Mouse (Mus musculus) limb, embryonic 12.5 days (tissue): Measurements from ENCODE around the gene Fry. TPM values are rescaled to one million over a fixed set of nuclear protein-coding genes. Genes with fewer than 3 reads are reported as not detected.

Experiments used
- ATAC-seq: fragments of 200-750 bp; cut with Nextera tagmentation; 2 replicates; pipeline ENCODE4 v1.8.0; 2017; ENCODE audit warnings: low read depth, moderate TSS enrichment; ENCODE audit not compliant: insufficient number of reproducible peaks, insufficient read depth, low FRiP score, low TSS enrichment
- H3K27ac ChIP-seq: fragments of 300-500 bp; sonication (generic); 2 replicates; pipeline ENCODE4 v1.5.1; 2016; ENCODE audit warnings: mild to moderate bottlenecking, moderate library complexity
- H3K27me3 ChIP-seq: fragments of 300-500 bp; sonication (generic); 2 replicates; pipeline ENCODE4 v1.6.1; 2016; ENCODE audit warnings: mild to moderate bottlenecking, moderate library complexity
- H3K36me3 ChIP-seq: fragments of 300-500 bp; sonication (generic); 2 replicates; pipeline ENCODE4 v1.6.1; 2016; ENCODE audit warnings: mild to moderate bottlenecking, moderate library complexity
- H3K4me1 ChIP-seq: fragments of 300-500 bp; sonication (generic); replicated peaks from 2 replicates; pipeline ENCODE4 v1.6.1; 2016
- H3K4me2 ChIP-seq: fragments of 300-500 bp; sonication (generic); 2 replicates; pipeline ENCODE4 v1.6.1; 2016; ENCODE audit warnings: mild to moderate bottlenecking, moderate library complexity
- H3K4me3 ChIP-seq: fragments of 300-500 bp; sonication (generic); replicated peaks from 2 replicates; pipeline ENCODE4 v1.5.1; 2016; ENCODE audit warnings: mild to moderate bottlenecking
- H3K9ac ChIP-seq: fragments of 300-500 bp; sonication (generic); replicated peaks from 2 replicates; pipeline ENCODE4 v1.6.1; 2016; ENCODE audit warnings: mild to moderate bottlenecking, moderate library complexity
- H3K9me3 ChIP-seq: fragments of 300-500 bp; sonication (generic); 2 replicates; pipeline ENCODE4 v1.6.1; 2016; ENCODE audit warnings: mild to moderate bottlenecking, moderate library complexity
- WGBS: fragments of 180-500 bp; shearing (Covaris S2); methylation state at CpG from one replicate; pipeline ENCODE4 v1.1.7; 2016; 5-methylcytosine and 5-hydroxymethylcytosine counted together
- polyA plus RNA-seq: library from polyadenylated mRNA; unstranded; fragments of >200 nt; fragmentation: Nextera tagmentation; extraction: Ambion mirVana; gene quantifications from 2 replicates; pipeline ENCODE4 v1.2.1, GENCODE M21; 2016

The Fry gene
- polyA plus RNA-seq, 1 experiment from 2014 or later, result 7.3 TPM

DNA sequence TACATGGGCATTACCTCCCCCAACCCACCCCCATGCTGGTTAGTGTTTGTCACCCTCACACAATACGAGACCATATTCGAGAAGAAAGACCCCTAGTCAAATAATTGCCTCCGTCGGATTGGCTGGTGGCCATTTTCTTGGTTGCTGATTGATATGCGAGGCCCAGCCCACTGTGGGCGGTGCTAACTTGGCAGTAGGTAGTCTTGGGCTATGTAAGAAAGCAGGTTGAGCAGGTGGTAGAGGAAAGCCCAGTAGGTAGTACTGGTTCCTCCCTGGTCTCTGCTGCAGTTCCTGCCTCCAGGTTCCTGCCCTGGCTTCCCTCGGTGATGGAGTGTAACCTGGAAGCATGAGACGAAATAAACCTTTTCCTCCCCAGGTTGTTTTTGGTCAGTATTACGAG lies 153.7 kb downstream of the Fry start:
- Histone ChIP-seq H3K36me3 (no peaks in the 10 kb centered on the region), H3K27ac (no peak overlapping the region), H3K4me3 (no peak overlapping the region), H3K4me2 (no peak overlapping the region), H3K9me3 (no peaks in the 10 kb centered on the region), H3K9ac (no peak overlapping the region), H3K4me1 (no peaks in the 10 kb centered on the region), H3K27me3 (no peaks in the 10 kb centered on the region)
- peak; percentile 68; the same call in 1 of the 2 replicates for ATAC-seq
- 79% methylated on average over 9 of the region's 9 CpGs for WGBS

DNA sequence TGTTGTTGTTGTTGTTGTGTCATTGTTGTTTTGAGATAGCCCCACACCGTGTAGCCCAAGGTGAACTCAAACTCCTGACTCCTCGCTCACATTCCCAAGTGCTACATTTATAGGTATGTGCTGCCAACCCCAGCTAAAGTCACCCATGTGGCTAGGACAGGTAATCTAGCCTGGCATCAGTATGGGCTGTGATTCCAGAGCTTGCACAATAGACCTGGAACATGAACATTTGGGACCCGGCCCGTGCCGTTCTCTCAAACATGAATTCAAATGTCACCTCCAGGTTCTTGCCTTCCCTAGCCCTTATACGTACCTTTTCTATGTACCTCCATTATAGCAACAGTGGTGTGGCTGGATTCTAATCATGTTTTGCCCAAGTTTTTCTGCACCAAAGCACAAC lies 156.9 kb downstream of the Fry start:
- H3K4me3 ChIP-seq, result no peak overlapping the region
- no peak for ATAC-seq
- no peak overlapping the region for H3K9ac ChIP-seq
- no peak overlapping the region for H3K27ac ChIP-seq
- H3K36me3 ChIP-seq, result no peaks in the 10 kb centered on the region
- H3K9me3 ChIP-seq, result no peaks in the 10 kb centered on the region
- no peaks in the 10 kb centered on the region for H3K27me3 ChIP-seq
- no peak overlapping the region for H3K4me2 ChIP-seq
- WGBS, result 93% methylated on average over 6 of the region's 6 CpGs
- no peaks in the 10 kb centered on the region for H3K4me1 ChIP-seq

DNA sequence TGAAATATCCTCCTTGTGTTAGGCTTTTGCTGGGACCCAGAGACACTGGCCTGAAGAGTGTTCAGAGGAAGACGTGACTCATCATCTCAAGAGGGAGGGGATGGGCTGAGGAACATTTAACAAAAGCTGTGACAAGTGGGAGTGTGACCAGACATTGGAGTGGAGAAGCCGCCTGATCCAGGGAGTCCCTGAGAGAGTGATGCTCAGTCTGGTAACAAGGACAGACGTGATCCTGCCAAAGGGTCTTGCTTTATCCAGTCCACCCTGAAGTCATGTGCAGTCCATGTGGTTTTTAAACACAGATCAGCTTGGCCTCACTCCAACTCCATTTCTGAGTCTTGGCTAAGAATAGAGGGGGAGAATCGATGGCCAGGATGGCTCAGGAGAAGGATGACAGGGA lies 158.2 kb downstream of the Fry start:
- Histone ChIP-seq H3K27me3 (no peaks in the 10 kb centered on the region), H3K9ac (no peak overlapping the region), H3K4me2 (no peak overlapping the region), H3K9me3 (peaks cover 4% of the 10 kb centered on the region; the same call in 1 of the 2 replicates), H3K4me1 (no peaks in the 10 kb centered on the region), H3K36me3 (no peaks in the 10 kb centered on the region), H3K27ac (no peak overlapping the region), H3K4me3 (no peak overlapping the region)
- no peak for ATAC-seq
- 84% methylated on average over 4 of the region's 4 CpGs for WGBS

DNA sequence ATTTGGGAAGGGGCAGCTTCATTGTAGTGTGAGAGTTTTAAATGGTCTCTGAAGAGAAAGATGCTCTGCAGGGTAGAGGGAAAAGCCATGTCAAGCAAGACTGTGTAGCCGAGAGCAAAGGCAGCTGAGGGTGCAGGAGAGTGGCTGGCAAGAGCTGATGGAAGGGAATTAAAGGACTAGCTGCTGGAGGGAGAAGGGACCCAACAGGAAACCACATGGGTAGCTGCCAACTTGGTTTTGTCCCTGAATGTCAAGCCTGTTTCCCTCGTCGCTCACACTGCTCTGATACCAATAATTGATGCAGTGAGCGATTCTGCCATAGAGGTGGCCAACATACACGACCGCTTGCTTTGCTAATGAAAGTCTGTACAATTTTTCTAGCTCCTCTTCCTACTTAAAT lies 160.9 kb downstream of the Fry start:
- H3K9ac ChIP-seq, result no peak overlapping the region
- H3K27ac ChIP-seq, result no peak overlapping the region
- ATAC-seq, result no peak
- H3K27me3 ChIP-seq, result no peaks in the 10 kb centered on the region
- H3K4me2 ChIP-seq, result no peak overlapping the region
- H3K9me3 ChIP-seq, result peaks cover 4% of the 10 kb centered on the region; the same call in 1 of the 2 replicates
- no peaks in the 10 kb centered on the region for H3K4me1 ChIP-seq
- no peaks in the 10 kb centered on the region for H3K36me3 ChIP-seq
- no peak overlapping the region for H3K4me3 ChIP-seq
- WGBS, result 84% methylated on average over 6 of the region's 6 CpGs

DNA sequence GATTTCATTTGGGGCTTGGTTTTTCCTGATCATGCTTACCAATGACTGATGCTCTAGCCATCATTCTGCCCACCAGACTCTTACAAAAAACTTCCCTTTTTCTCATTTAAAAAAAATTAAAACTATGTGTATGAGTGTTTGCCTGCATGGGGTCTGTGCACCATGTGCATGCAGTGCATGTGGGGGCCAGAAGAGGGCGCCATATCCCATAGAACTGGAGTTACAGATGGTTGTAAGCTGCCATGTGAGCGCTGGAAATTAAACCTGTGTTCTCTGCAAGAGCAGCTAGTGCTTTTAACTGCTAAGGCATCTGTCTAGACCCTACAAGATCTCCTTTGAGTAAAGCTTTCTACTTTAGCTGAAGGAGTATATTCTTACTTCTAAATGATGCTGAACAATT lies 162.6 kb downstream of the Fry start:
- Histone ChIP-seq H3K36me3 (no peaks in the 10 kb centered on the region), H3K27ac (no peak overlapping the region), H3K4me1 (no peaks in the 10 kb centered on the region), H3K4me2 (no peak overlapping the region), H3K27me3 (no peaks in the 10 kb centered on the region), H3K9ac (no peak overlapping the region), H3K4me3 (no peak overlapping the region), H3K9me3 (peaks cover 4% of the 10 kb centered on the region; the same call in 1 of the 2 replicates)
- 88% methylated on average over 2 of the region's 2 CpGs for WGBS
- no peak for ATAC-seq

DNA sequence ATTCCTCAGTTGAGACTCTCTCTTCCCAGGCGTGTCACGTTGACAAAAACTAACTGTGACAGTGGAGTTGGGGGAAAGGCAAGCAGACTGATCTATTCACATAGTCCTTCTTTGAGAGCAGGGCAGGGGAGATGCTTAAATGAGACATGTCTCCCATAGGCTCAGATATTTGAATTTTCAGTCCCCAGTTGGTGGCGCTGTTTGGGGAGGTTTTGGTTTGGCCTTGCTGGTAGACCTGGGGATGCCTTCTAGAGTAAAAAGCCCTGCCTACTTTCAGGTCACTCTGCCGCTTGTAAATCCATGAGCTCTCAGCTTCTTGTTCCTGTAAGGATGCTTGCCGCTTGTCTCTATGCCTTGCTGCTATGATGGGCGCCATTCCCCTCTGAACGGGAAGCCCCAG lies 163.6 kb downstream of the Fry start:
- Histone ChIP-seq H3K27me3 (no peaks in the 10 kb centered on the region), H3K36me3 (no peaks in the 10 kb centered on the region), H3K4me2 (no peak overlapping the region), H3K4me3 (no peak overlapping the region), H3K27ac (no peak overlapping the region), H3K9ac (no peak overlapping the region), H3K9me3 (peaks cover 4% of the 10 kb centered on the region; the same call in 1 of the 2 replicates), H3K4me1 (no peaks in the 10 kb centered on the region)
- ATAC-seq, result no peak
- 86% methylated on average over 7 of the region's 7 CpGs for WGBS

DNA sequence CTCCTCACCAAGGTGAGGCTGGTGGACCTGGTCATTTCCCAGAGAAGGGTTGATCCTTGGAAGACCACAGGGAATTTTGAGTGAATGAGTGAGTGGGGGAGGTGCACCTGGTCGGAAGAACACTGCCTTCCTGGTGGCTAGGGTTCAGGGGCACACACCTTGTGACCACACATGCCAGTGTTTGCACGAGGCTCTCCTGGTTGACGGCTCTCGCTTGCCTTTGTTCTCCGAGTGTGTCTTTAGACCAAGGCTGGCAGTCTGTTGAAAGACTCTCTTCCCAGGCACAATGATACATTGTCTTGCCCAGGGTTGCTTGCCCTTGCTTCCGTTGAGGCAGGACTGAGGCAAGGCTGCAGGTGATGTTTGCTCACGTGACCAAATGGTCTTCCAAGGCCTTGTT lies 169.5 kb downstream of the Fry start:
- H3K9ac ChIP-seq, result no peak overlapping the region
- peaks cover 5% of the 10 kb centered on the region for H3K4me1 ChIP-seq
- H3K9me3 ChIP-seq, result no peaks in the 10 kb centered on the region
- no peak overlapping the region for H3K4me3 ChIP-seq
- no peak for ATAC-seq
- H3K4me2 ChIP-seq, result no peak overlapping the region
- H3K27ac ChIP-seq, result no peak overlapping the region
- no peaks in the 10 kb centered on the region for H3K27me3 ChIP-seq
- H3K36me3 ChIP-seq, result no peaks in the 10 kb centered on the region
- WGBS, result 83% methylated on average over 7 of the region's 7 CpGs

DNA sequence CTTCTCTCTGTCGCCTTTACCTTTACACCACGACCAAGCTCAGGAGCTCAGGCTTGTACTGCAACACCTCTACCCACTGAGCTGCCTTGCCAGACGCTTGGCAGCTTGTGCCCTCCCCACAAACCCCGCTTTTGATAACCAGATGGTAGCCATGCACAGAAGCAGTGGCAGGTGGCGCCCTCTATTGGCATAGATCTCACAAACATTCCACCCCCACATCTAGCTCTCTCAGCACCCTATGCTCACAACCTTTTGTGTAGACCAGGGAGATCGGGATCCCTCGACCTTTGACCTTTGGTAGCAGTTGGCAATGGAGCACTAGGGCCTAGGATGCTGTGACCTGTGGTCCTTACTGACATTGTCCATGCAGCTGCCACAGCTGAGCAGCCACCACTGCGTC lies 171.2 kb downstream of the Fry start:
- peaks cover 5% of the 10 kb centered on the region for H3K4me1 ChIP-seq
- WGBS, result 81% methylated on average over 8 of the region's 8 CpGs

DNA sequence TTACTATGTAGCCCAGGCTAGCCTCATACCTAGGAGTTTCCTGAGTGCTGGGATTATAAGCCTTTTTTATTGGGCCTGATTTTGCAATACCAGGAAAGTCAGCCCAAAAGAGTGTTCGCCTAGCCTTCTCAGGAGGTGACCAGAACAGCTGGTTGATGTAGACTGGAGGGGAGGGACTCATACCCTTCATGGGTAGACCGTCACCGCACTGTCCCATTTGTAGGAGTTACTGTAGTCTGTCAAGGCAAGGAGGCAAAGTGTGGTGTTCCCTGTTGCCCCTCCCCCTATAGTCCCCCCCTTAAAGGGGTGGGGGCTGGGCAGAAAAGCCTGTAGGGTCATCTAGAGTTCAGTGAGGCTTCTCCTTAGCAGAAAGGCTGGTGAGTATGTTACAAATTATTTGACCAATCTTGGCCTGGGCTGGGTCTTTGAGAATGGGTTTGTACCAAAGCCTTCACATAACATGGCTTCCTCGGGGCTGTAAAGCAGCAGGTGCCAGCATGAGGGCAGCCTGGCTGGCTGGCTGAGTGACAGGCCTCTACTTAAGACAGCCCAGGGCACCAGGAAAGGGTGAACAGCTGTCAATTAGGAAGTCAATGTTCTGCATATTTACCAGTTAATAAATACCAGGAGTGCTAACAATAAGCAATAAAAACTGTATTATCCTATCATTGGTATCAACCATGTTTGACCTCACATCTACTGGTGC lies 172.2 kb downstream of the Fry start:
- no peak overlapping the region for H3K27ac ChIP-seq
- H3K4me2 ChIP-seq, result no peak overlapping the region
- ATAC-seq, result no peak
- no peak overlapping the region for H3K9ac ChIP-seq
- no peaks in the 10 kb centered on the region for H3K27me3 ChIP-seq
- H3K9me3 ChIP-seq, result no peaks in the 10 kb centered on the region
- H3K4me3 ChIP-seq, result no peak overlapping the region
- no peaks in the 10 kb centered on the region for H3K36me3 ChIP-seq
- H3K4me1 ChIP-seq, result peaks cover 9% of the 10 kb centered on the region
- WGBS, result 77% methylated on average over 4 of the region's 4 CpGs

More for the DNA sequence above, 171.2 kb downstream of the Fry start:
- Histone ChIP-seq H3K4me2 (no peak overlapping the region), H3K27me3 (no peaks in the 10 kb centered on the region), H3K9ac (no peak overlapping the region), H3K27ac (no peak overlapping the region), H3K4me3 (no peak overlapping the region), H3K9me3 (no peaks in the 10 kb centered on the region), H3K36me3 (no peaks in the 10 kb centered on the region)
- ATAC-seq, result no peak

DNA sequence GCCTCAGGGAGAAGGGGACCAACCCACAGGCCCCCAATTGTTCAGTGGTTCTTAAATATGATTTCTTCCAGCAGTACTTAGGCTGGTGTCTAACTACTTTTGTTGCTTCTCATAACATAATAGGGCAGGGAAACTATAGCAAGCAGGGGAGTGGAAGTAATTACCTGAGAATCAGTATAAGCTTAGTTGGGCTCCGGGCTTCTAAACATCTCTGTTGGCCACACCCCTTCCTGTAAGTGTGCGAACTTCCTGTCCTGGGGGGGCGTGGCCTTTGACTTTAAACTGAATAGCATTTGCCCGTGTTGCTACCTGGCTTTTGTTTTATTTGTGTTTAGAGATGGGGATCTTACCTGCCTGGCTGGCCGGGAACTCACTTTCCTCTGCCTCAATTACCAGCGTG lies 172.8 kb downstream of the Fry start:
- no peak overlapping the region for H3K27ac ChIP-seq
- 90% methylated on average over 6 of the region's 6 CpGs for whole genome bisulfite sequencing
- no peaks in the 10 kb centered on the region for H3K27me3 ChIP-seq
- H3K4me3 ChIP-seq, result no peak overlapping the region
- peaks cover 9% of the 10 kb centered on the region for H3K4me1 ChIP-seq
- ATAC-seq, result no peak
- no peaks in the 10 kb centered on the region for H3K36me3 ChIP-seq
- H3K4me2 ChIP-seq, result no peak overlapping the region
- no peaks in the 10 kb centered on the region for H3K9me3 ChIP-seq
- no peak overlapping the region for H3K9ac ChIP-seq

DNA sequence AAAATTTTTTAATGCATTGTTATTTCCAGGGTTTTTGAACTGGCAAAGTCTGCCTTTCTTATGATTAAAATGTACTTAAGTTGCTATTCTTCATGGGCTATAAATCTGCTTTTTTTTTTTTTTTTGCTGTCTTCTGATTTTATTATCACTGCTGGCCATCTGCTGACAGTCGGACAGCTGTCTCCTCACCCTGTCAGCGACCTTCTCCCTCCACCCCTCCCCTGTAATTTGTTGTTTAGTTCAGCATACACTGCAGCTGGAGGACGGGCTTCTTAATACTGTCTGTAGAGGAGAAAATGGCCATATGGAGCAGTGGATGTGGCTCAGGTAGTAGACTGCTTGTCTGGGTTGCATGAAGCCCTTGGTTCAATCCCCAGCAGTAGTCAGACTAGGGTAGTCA lies 173.7 kb downstream of the Fry start:
- Histone ChIP-seq H3K4me2 (no peak overlapping the region), H3K4me3 (no peak overlapping the region), H3K9ac (no peak overlapping the region), H3K4me1 (peaks cover 9% of the 10 kb centered on the region), H3K9me3 (no peaks in the 10 kb centered on the region), H3K27ac (no peak overlapping the region), H3K36me3 (no peaks in the 10 kb centered on the region), H3K27me3 (no peaks in the 10 kb centered on the region)
- ATAC-seq, result no peak
- WGBS, result 47% methylated on average over 3 of the region's 3 CpGs

DNA sequence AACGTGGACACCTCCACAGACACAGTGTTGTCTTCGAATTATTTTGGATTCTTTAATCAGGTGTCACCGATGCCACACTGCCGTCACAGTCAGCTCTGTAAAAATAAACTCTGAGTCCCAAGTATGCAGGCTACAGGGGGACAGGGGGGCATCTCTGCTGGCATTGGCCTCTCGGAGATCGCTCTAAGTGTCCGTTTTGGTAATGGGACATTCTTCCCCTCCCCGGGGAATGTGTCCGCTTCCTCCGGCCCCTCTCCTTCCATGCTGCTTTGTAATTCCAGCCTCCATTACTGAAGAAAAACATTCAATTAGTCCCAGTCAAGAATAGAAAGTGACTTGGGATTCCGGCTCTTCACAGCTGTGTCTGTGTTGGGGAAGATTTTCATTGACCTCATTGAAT lies 175.9 kb downstream of the Fry start:
- Histone ChIP-seq H3K36me3 (no peaks in the 10 kb centered on the region), H3K4me3 (no peak overlapping the region), H3K9me3 (no peaks in the 10 kb centered on the region), H3K4me2 (no peak overlapping the region), H3K4me1 (peaks cover 9% of the 10 kb centered on the region), H3K27ac (no peak overlapping the region), H3K9ac (no peak overlapping the region), H3K27me3 (no peaks in the 10 kb centered on the region)
- WGBS, result 83% methylated on average over 11 of the region's 11 CpGs
- no peak for ATAC-seq
